Mouse (Mus musculus) cerebellum, adult 11-12 months (tissue): ENCODE results near the gene Washc2.
"Not testable (repeated sequence)": the region's sequence is repeated elsewhere in the genome, so short reads cannot be mapped to it uniquely, and the experiment has no call there.

Source experiments
- DNase-seq: peaks from one replicate; pipeline ENCODE4 v3.0.0; 2022

Washc2 gene

DNA sequence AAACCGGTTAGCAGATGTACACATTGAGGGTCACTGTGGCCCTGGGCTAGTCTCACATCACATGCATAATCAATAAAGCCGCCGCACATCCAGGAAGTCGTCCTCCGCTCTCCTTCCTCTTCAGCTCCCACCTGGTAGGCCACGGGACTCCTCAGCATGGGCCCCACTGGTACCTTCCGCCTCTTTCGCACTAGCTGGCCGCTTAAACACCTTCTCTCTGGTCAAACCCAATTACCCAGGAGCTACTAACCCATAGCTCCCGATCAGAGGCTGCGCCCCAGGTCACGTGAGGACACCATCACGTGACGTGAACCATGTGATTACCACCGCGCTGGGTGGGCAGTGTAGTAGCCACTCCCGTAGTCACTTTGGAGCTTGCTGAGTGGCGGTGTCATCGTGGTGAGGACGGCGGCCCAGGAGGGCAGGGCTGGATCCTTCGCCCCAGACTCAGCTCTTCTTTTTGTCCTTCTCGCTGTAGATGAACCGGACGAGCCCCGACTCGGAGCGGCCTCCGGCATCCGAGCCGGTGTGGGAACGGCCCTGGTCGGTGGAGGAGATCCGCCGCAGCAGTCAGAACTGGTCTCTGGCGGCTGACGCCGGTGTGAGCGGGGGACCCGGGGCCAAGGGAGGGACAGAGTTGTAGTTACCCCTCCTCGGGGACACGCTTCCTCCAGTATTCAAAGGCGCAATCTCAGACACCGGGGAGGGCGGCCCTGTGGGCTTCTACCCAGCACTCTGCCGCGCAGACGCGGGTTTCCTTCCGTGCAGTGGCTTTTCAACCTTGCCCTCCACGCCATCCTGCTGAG lies at the start of gene Washc2:
TSS of gene Washc2 (plus strand) at position 310 of the 806 bp plus-strand sequence.
- DNase-seq, result peak; percentile 96

DNA sequence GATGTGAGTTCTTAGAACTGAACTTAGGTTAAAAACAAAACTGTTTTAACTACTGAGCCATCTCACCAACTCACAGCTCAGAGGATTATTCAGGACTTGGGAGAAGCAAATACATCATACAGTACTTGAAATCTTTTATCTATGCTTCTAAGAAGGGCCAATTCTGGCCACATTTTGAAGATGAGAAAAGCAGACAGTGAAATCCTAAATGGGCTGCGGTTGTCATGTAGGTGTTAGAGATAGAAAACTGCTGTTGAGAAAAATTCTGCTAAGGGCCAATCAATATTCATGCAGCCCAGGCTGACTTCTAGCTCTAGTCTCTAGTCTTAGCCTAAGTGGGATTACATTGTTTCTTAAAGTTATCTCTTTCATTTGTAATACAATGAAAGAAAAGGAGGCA lies 41.5 kb upstream of the Washc2 start:
- no peak for DNase-seq

DNA sequence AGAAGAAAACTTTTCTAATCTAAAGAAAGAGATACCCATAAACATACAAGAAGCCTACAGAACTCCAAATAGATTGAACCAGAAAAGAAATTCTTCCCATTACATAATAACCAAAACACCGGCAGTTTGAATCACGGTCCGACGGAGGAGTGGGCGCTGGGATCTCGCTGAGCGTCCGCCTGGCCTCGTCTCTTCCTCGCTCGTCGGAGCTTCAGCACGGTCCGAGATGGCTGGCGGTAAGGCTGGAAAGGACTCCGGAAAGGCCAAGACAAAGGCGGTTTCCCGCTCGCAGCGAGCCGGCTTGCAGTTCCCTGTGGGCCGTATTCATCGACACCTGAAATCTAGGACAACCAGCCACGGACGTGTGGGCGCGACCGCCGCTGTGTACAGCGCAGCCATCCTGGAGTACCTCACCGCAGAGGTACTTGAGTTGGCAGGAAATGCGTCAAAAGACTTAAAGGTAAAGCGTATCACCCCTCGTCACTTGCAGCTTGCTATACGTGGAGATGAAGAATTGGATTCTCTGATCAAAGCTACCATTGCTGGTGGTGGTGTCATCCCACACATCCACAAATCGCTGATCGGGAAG lies 34.2 kb upstream of the Washc2 start:
- DNase-seq, result peak; percentile 45

DNA sequence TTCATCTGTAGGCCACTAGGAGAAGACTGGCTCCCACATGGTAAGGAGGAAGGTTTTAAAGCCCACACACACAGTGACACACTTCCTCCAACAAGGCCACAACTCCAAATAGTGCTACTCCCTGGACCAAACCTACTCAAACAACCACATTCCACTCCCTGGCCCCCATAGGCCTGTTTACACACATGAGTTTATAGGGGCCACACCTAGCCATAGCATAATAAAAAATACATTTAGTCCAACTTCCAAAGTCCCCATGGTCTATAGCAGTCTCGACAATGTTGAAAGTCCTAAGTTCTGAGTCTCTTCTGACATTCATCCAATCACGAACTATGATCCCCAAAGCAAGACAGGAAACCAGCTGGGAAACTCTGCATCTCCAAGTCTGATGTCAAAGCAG lies 29.5 kb upstream of the Washc2 start:
- no peak for DNase-seq

DNA sequence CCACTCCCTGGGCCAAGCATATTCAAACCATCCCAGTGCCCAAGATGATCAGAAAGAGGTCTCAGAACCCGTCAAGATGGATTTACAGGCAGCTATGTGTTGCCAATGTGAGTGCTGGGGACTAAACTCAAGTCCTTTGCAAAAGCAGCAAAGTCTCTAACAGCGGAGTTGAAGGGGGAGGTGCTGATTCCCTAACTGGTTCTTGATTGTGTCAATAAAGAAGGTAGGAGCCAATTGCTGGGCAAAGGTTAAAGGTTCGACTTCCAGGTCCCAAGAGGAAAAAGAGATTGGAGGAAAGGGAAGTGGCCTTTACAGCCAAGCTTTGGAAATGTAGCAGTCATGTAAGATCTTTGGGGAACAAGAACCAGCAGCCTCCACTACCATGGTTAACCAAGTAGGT lies 27.1 kb upstream of the Washc2 start:
- DNase-seq, result no peak

DNA sequence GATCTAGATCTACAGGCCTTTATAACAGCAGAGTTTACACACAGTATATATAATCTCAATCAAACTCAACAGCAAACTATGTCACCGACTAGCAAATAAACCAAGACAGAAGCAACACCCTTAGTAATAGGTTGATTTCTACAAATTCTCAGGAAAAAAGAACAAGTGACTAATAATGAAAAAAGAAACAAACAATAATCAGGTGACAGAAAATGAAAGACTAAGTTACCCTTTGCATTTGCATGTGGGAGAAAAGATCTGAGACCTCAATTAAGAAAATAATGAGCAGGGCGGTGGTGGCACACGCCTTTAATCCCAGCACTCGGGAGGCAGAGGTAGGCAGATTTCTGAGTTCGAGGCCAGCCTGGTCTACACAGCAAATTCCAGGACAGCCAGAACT lies 24.3 kb upstream of the Washc2 start:
- DNase-seq, result no peak

DNA sequence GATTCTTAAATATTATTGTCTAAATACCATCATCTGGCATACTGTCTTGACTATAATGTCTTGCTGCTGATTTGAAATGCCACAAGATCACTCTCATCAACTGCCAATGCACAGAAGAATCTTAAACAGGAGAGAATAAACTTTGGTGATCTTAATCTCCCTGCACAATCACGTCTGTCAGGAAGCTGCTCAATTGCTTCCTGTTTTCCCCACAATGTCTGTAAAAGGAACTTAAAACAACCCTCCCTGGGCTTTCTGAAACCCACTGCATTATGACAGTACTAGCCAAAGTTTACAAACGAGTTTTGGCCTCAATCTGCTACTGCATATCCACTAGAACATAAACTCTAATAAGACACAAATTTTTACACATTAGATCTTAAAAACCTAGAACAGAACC lies 21.4 kb upstream of the Washc2 start:
- DNase-seq, result no peak

DNA sequence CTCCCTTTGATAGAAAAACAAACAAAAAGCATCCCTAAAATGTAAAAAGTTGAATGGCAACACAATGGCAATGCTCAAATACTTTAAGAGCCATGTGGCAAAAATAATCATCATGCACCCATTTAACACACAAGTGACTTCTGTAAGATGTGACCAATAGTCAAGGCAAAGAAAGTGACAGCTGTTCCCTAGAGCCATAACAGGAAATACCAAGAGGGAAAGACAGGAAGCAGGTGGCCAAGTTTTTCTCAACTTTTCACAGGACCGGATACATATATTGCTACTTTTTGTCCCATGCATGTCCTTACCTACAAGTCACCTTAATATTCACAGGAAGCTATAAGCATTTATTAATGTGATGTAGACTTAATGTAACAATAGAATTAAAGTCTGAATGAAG lies 18.4 kb upstream of the Washc2 start:
- DNase-seq, result no peak

DNA sequence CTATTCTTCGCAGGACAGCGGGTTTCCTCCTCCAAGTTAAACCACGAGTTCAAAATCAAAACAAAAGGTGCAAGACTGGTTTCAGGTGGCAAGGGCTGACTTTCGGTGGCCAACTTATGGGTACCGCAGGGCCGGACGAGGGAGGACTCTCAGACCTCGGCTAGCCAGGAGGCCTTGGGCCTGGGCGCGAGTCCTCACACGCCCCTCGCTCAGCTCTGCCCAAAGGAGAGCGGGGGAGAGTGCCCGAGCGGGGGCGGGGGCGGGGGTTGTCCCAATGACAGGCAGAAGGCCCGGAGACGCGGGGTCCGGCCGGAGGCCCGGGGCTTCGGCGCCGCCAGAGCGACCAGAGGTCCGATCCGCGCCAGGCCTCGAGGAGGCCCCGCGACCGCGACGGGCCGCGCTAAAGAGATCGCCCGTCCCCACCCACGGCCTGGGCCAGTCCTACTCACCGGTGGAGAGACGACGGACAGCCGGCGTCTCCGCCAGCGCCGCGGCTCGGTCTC lies 15.0 kb upstream of the Washc2 start:
- no peak for DNase-seq

DNA sequence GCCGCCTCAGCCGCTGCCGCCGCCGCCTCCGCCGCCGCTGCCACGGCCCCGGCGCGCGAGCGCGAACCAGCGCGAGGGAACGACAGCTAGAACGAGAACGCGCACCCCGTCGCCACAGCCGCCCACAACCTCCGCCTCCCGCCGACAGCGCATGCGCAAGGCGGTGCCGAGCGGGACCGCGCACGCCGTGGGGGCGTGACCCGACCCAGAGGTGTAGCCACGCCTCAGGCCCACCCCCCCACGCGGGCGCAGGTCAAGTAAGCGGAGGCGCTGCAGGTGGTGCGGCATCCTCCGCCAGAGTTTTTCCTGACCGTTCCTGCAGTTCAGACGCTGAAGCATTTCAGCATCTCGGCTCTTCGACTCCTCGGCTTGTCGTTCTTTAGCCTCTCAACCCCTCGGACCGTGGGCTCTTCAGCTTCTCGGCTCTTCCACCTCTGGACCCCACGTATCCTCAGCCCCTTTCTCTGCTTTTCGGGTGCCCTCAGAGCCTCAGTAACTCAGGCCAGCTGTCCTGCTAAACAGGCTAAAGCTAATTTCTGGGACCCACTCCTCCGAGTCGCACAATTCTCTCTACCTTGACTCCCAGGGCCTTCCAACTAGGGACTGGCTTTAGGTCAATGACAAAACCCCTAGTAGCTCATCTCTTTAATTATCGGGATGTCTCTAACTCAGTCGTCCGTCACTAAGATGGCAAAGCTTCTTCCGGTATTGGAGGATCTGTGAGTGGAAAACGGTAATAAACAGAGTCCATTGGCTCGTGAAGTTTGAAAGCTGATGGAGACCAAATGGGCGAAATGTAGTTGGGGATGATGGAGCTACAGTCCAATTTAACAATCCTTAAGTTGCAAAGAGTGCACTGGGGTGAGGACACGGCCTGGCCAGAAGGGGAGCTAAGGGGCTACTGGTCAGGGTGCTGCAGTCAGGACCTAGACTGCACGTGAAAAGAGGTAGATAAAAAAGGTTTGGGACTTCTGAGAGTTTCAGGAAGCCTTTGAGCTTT lies 14.1 kb upstream of the Washc2 start, which contains the start of gene Tmcc1:
TSS of gene Tmcc1 (minus strand) at position 93 of the 1,000 bp plus-strand sequence.
- peak; percentile 98 for DNase-seq

DNA sequence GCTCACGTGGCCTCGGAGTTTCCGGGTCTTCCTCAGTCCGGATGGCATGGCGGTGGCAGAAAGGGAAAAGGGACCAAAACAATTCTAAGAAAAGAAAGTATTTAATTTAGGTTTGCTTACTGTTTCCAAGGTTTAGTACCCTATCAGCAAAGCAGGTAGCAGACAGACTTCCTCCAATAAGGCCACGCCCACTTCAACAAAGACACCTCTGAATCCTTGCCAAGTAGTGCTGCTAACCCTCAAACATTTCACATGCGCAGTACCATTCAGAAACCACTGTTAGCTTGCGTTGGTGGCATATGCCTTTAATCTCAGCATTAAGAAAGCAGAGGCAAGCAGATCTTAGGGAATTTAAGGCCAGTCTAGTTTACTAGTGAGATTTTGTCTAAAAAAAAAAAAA lies 12.0 kb upstream of the Washc2 start:
- no peak for DNase-seq

DNA sequence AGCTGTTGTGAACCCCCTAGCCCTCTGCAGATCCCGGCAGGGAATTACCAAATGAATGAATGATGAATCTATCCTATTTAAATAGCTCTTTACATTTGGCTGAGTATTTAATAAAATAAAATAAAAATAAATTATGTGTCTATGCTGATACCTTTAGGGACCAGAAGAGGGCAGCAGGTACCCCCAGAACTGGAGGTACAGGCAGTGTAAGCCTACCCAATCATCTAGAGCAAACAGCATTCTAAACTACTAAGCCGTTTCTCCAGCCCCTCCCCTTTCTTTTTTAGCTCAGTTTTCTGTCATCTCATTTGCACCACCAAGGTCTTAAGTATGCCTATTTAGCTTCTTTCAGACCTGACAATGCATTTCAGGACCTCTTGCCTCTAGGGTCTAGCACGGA lies 9.7 kb upstream of the Washc2 start:
- no peak for DNase-seq

DNA sequence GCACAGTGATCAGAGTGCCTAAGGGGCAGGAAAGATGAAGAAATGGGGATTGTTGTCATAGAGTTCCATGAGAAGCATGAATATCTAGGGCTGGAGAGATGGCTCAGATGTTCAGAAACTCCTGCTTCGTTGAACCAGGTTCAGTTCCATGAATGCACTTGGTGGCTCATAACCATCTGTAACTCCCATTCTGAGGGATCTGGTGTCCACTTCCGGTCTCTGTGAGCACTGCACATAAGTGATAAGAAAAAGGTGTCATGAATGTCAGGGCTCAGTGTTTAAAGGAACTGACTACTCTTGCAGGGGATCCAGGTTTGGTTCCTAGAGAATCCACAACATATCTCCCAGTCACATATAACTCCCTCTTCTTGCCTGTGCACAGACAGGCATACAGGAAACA lies 8.2 kb upstream of the Washc2 start:
- DNase-seq, result no peak

DNA sequence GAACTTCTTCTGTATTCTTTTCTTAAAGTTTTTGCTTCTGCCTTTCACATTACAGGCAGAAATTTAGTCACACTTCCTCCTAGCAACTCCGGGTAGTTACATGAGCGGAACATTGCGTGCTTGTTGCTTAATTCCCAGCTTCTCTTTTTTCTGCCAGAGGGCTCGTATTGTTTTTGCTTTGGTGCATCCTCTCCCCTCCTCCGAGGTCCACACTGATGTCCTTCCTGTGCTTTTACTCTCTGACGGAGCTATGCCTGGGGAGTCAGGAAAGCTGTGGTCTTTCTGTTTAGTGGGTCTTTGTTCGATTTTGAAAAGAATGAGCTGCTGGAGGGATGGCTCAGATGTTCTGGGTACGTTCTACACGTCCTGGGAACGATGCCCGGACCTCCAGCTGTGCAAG lies 19.9 kb downstream of the Washc2 start:
- no peak for DNase-seq

DNA sequence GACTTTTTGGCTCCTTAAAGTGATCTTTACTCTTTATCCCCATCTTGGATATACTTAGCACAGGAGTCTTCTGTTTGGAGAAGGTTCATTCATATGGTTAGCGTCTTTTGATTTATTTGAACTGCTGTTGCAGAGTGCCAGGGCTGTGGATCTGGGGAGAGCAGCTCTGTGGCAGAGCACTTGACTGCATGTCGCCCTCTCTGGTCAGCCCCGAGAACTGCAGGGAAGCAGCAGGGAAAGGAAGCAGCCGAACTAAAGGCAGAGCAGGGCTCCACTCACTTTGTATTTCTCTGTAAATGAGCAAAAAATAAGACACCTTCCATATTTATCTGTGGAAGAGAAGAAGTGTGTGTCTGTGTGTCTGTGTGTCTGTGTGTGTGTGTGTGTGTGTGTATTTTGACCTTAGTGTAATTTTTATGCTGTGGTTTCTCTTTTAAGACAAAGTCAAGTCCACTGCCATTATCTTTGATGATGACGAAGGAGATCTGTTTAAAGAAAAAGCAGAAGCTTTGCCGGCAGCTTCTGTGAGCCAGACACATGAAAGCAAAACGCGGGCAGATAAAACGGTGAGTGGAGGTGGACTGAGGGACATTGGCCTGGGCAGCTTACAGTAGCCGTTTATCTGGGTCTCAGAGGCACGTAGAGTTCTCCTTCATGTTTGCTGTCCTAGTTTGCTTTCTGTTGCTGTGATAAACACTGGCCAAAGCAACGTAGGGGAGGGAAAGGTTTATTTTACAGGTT lies 21.1 kb downstream of the Washc2 start:
- DNase-seq, result peak; percentile 44

DNA sequence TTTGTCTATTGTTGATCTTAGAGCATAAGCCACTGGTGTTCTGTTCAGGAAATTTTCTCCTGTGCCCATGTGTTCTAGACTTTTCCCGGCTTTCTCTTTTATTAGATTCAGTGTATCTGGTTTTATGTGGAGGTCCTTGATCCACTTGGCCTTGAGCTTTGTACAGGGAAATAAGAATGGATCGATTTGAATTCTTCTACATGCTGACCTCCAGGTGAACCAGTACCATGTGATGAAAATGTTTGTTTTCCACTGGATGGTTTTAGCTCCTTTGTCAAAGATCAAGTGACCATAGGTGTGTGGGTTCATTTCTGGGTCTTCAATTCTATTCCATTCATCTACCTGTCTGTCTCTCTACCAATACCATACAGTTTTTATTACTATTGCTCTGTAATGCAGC lies 27.0 kb downstream of the Washc2 start:
- DNase-seq, result not testable (repeated sequence)

DNA sequence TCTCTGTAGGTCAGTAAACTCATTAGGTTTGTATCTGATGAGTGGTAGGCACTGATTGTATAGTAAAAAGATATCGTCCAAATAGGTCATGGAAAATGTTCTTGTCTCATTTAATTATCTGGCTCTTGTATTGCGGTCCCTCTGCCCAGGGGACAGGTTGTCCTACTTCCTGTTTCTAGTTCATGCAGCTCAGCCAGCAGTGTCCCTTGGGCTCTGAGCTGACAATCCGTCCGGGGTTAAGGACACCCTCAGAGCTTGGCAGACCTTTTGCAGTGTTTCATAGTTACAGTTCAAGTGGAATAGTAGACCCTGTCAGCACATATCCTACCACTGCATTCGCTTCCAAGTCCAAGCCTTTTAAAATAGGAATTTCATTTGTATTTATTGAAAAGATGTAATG lies 27.5 kb downstream of the Washc2 start:
- no peak for DNase-seq

DNA sequence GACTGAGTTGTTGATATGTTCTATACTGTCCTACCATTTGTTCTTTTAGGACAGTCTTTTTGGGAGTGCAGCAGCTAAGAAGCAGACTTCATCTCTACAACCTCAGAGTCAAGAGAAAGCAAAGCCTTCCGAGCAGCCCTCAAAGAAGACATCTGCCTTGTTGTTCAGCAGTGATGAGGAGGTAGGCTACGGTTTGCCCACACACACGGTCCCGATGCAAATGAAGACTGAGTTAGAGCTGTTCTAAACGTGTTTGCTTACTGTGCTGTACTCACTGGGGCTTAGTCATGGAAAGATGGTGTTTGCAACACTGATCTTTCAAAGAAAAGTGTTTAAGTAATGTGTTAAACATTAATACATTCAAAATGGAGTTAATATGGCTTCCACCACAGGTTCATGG lies 30.2 kb downstream of the Washc2 start:
- DNase-seq, result no peak

DNA sequence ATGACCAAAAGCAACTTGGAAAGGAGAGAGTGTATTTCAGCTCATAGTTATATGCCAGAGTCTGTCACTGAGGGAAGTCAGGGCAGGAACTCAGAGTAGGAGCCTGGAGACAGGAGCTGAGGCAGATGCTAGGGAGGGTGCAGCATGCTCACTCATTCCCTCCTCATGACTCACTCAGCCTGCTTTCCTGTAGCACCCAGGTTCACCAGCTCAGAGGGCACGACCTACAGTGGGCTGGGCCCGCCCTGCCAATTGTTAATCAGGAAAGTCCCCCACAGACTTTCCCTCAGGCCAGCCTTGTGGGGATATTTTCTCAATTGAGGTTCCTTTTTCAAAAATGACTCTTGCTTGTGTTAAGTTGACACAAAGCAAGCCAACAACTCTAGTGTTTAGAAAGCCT lies 32.5 kb downstream of the Washc2 start:
- no peak for DNase-seq

DNA sequence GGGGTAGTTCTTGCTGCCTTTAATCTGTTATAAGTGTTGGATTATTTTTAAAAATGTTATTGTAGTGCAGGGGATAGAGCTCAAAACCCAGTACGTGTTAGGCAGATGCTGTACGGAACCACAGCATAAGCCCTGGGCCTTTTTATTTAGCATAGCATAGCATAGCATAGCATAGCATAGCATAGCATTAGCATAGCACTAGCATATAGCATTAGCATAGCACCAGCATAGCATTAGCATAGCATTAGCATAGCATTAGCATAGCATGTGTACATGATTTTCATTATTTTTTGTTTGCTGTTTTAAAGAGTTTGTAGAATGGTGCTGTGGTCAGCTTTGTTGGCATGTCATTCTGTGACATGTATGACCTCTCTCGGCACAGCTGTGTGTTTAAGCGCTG lies 51.8 kb downstream of the Washc2 start:
- DNase-seq, result no peak

DNA sequence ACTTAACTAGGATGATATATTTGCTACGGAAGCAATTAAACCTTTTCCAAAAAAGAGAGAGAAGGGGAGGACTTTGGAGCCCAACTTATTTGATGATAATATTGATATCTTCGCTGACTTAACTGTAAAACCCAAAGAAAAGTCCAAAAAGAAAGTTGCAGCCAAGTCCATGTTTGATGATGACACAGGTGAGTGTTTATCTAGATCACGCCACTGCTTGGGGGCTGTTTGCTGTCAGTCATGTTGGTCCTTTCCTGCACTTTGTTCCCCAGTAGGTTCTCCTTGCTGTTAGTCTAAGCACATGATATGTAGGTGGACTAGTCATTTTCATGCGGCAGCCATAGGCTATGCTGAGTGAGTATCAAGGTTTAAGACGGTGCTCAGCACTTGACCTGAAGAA lies 52.6 kb downstream of the Washc2 start:
- no peak for DNase-seq

DNA sequence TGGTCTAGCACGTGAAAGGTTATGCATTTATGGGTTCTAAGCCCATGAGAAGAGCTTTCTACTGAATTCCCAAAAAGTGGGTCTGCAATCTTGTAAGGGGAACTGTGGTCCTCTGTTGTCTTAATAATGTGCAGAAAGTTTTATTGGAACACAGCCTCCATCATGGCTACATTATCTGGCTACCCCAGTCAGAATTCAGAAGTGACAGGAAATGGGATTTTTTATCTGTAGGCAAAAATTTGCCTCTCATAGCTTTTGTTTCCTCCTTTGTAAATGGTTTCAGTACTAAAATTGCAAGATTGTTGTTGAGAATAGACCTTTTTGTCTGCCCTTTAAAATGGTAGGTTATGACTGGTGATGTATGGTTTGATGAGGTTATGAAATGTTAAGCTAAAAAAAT lies 55.0 kb downstream of the Washc2 start:
- no peak for DNase-seq
